Mouse (Mus musculus) layer of hippocampus, adult 8-10 months (tissue): Measurements from ENCODE around the gene Olfr724. TPM values are rescaled to one million over a fixed set of nuclear protein-coding genes. Genes with fewer than 3 reads are reported as not detected.
"Not testable (repeated sequence)": the region's sequence is repeated elsewhere in the genome, so short reads cannot be mapped to it uniquely, and the experiment has no call there.

Source experiments
- DNase-seq, 2 experiments: peaks; one replicate each; pipeline ENCODE4 v3.0.0; 2022; ENCODE audit warnings: low spot score in 2 of 2
- total RNA-seq, 4 experiments: library from RNA; stranded (reverse); gene quantifications; 2 replicates each; pipeline ENCODE4 v1.2.4; 2022

Gene Olfr724
- not detected for total RNA-seq

GRCm38 (mm10) chr14:49963174-49963573 is at the start of gene Olfr724:
TSS of gene Olfr724 (minus strand) at chr14:49963274.
- not testable (repeated sequence) for DNase-seq

- no peak for DNase-seq
Observed at GRCm38 (mm10) chr14:49955890-49956289, 7.2 kb downstream of the Olfr724 start.

GRCm38 (mm10) chr14:49931687-49932086 is 31.4 kb downstream of the Olfr724 start, which contains the start of gene Olfr723:
TSS of gene Olfr723 (minus strand) at chr14:49931787.
- not testable (repeated sequence) for DNase-seq

Other genes with a start within 250 kb of the Olfr724 start
- gene Armh4, start 179.9 kb downstream of the Olfr724 start, total RNA-seq = 10 to 100 TPM; 27.6 to 33.0 (median 30.0) TPM
- gene Olfr722, start 61.3 kb downstream of the Olfr724 start, total RNA-seq = not detected
- not detected for gene Olfr723, start 31.5 kb downstream of the Olfr724 start, total RNA-seq
- gene Olfr725, start 77.1 kb upstream of the Olfr724 start, total RNA-seq = not detected
- gene Olfr726, start 127.7 kb upstream of the Olfr724 start, total RNA-seq = not detected
- gene Olfr727, start 159.9 kb upstream of the Olfr724 start, total RNA-seq = not detected
- not detected for gene Olfr728, start 179.4 kb upstream of the Olfr724 start, total RNA-seq
- gene Olfr729, start 189.6 kb upstream of the Olfr724 start, total RNA-seq = not detected
- gene Olfr730, start 224.9 kb upstream of the Olfr724 start, total RNA-seq = not detected